Mouse (Mus musculus): Measurements from ENCODE around the gene Pkhd1.
"Not testable (repeated sequence)": the region's sequence is repeated elsewhere in the genome, so short reads cannot be mapped to it uniquely, and the experiment has no call there.

Gene Pkhd1

GRCm38 (mm10) chr1:20486087-20486486 is 131.8 kb downstream of the Pkhd1 start:
- DNase-seq (ENCODE audit: extremely low spot score), result no peak

- DNase-seq (ENCODE audit: extremely low spot score), result no peak
These were observed 136.0 kb downstream of the Pkhd1 start for GRCm38 (mm10) chr1:20481843-20482242.

- no peak for DNase-seq (ENCODE audit: extremely low spot score)
These were observed 139.2 kb downstream of the Pkhd1 start for GRCm38 (mm10) chr1:20478695-20479094.

GRCm38 (mm10) chr1:20478266-20478659 is 139.6 kb downstream of the Pkhd1 start:
- DNase-seq (ENCODE audit: extremely low spot score), result no peak

- peak; percentile 44 for DNase-seq (ENCODE audit: extremely low spot score)
These were observed 140.2 kb downstream of the Pkhd1 start for GRCm38 (mm10) chr1:20477561-20478265.

GRCm38 (mm10) chr1:20470770-20471169 is 147.1 kb downstream of the Pkhd1 start:
- DNase-seq (ENCODE audit: extremely low spot score), result no peak

GRCm38 (mm10) chr1:20470317-20470716 is 147.5 kb downstream of the Pkhd1 start:
- DNase-seq (ENCODE audit: extremely low spot score), result no peak

GRCm38 (mm10) chr1:20466481-20466880 is 151.4 kb downstream of the Pkhd1 start:
- DNase-seq (ENCODE audit: extremely low spot score), result no peak

GRCm38 (mm10) chr1:20454621-20455020 is 163.2 kb downstream of the Pkhd1 start:
- DNase-seq (ENCODE audit: extremely low spot score), result no peak

GRCm38 (mm10) chr1:20450074-20450473 is 167.8 kb downstream of the Pkhd1 start:
- DNase-seq (ENCODE audit: extremely low spot score), result peak; percentile 52

GRCm38 (mm10) chr1:20432026-20432425 is 185.8 kb downstream of the Pkhd1 start:
- not testable (repeated sequence) for DNase-seq (ENCODE audit: extremely low spot score)

- DNase-seq (ENCODE audit: extremely low spot score), result no peak
These were observed 188.8 kb downstream of the Pkhd1 start for GRCm38 (mm10) chr1:20429056-20429394.

GRCm38 (mm10) chr1:20428370-20429055 is 189.4 kb downstream of the Pkhd1 start:
- DNase-seq (ENCODE audit: extremely low spot score), result no peak

- DNase-seq (ENCODE audit: extremely low spot score), result no peak
These were observed 208.4 kb downstream of the Pkhd1 start for GRCm38 (mm10) chr1:20409411-20409967.

- no peak for DNase-seq (ENCODE audit: extremely low spot score)
These were observed 219.5 kb downstream of the Pkhd1 start for GRCm38 (mm10) chr1:20398319-20398718.

GRCm38 (mm10) chr1:20364437-20364836 is 253.4 kb downstream of the Pkhd1 start:
- no peak for DNase-seq (ENCODE audit: extremely low spot score)

GRCm38 (mm10) chr1:20344651-20345050 is 273.2 kb downstream of the Pkhd1 start:
- DNase-seq (ENCODE audit: extremely low spot score), result peak; percentile 4

GRCm38 (mm10) chr1:20311485-20311884 is 306.4 kb downstream of the Pkhd1 start:
- peak; percentile 59 for DNase-seq (ENCODE audit: extremely low spot score)

- DNase-seq (ENCODE audit: extremely low spot score), result no peak
These were observed 306.9 kb downstream of the Pkhd1 start for GRCm38 (mm10) chr1:20310925-20311324.

- DNase-seq (ENCODE audit: extremely low spot score), result peak; percentile 27
These were observed 311.7 kb downstream of the Pkhd1 start for GRCm38 (mm10) chr1:20306116-20306515.

GRCm38 (mm10) chr1:20302943-20303578 is 314.8 kb downstream of the Pkhd1 start:
- DNase-seq (ENCODE audit: extremely low spot score), result no peak

GRCm38 (mm10) chr1:20302187-20302942 is 315.5 kb downstream of the Pkhd1 start:
- peak; percentile 54 for DNase-seq (ENCODE audit: extremely low spot score)
